Mouse (Mus musculus): Measurements from ENCODE around the gene Gstm5. TPM values are rescaled to one million over a fixed set of nuclear protein-coding genes. Genes with fewer than 3 reads are reported as not detected.

Gene Gstm5
- total and polyA plus RNA-seq, 3 experiments = 134 to 164 TPM; not detected in 1

- DNase-seq (ENCODE audit: low read depth, low spot score) = peak; percentile 69
- H3K36me3 ChIP-seq (ENCODE audit: control insufficient read depth in 1 of 2, insufficient read depth in 2 of 2, low read length in 2 of 2) = no peaks in the 10 kb centered on the region
- H3K79me2 ChIP-seq (ENCODE audit: control insufficient read depth, insufficient read depth, low read length, poor library complexity) = no peaks in the 10 kb centered on the region
- no peaks in the 10 kb centered on the region for H3K4me1 ChIP-seq (ENCODE audit: control insufficient read depth in 1 of 2, insufficient read depth in 2 of 2, low read length in 2 of 2)
- TF ChIP-seq USF1 (IDR thresholded peaks at IDR 0.05; ENCODE audit: low read depth, low read length) = no peak
- no peak for TF ChIP-seq UBTF (IDR thresholded peaks at IDR 0.05; ENCODE audit: borderline replicate concordance, insufficient read depth, low read depth, low read length)
- no peak for TF ChIP-seq CHD1 (IDR thresholded peaks at IDR 0.05; ENCODE audit: low read depth, low read length)
- TF ChIP-seq RCOR1 (IDR thresholded peaks at IDR 0.05; ENCODE audit: low read depth, low read length) = no peak
- TF ChIP-seq EP300 (IDR thresholded peaks at IDR 0.05; ENCODE audit: low read depth in 1 of 2, low read length in 2 of 2) = no peak
- no peak for TF ChIP-seq ZNF384 (IDR thresholded peaks at IDR 0.05; ENCODE audit: low read depth, low read length)
- TF ChIP-seq SMC3 (IDR thresholded peaks at IDR 0.05; ENCODE audit: low read depth, low read length) = peak; percentile 76
- TF ChIP-seq MEF2A (IDR thresholded peaks at IDR 0.05; ENCODE audit: extremely low read depth, insufficient replicate concordance, low read depth, low read length, poor library complexity, severe bottlenecking) = no peak
- no peak for TF ChIP-seq POLR2AphosphoS2 (IDR thresholded peaks at IDR 0.05; ENCODE audit: low read length)
- TF ChIP-seq JUND (IDR thresholded peaks at IDR 0.05; ENCODE audit: low read depth, low read length) = no peak
- TF ChIP-seq MAFK (IDR thresholded peaks at IDR 0.05; ENCODE audit: borderline replicate concordance, low read depth, low read length) = no peak
- no peak for TF ChIP-seq ZMIZ1 (IDR thresholded peaks at IDR 0.05; ENCODE audit: low read depth, low read length)
- peak; percentile 72 for TF ChIP-seq RAD21 (IDR thresholded peaks at IDR 0.05; ENCODE audit: low read depth, low read length)
- TF ChIP-seq MYB (IDR thresholded peaks at IDR 0.05; ENCODE audit: low read depth, low read length) = no peak
- TF ChIP-seq NRF1 (IDR thresholded peaks at IDR 0.05; ENCODE audit: insufficient read depth, low read depth, low read length, poor library complexity, severe bottlenecking) = no peak
- no peak for TF ChIP-seq ETS1 (IDR thresholded peaks at IDR 0.05; ENCODE audit: low read depth, low read length)
- no peak for TF ChIP-seq NELFE (IDR thresholded peaks at IDR 0.05; ENCODE audit: low read depth, low read length)
- no peak for TF ChIP-seq ZKSCAN1 (IDR thresholded peaks at IDR 0.05; ENCODE audit: low read depth, low read length)
- TF ChIP-seq POLR2AphosphoS5 (IDR thresholded peaks at IDR 0.05; ENCODE audit: borderline replicate concordance, low read depth, low read length) = no peak
- no peak for TF ChIP-seq MAZ (IDR thresholded peaks at IDR 0.05; ENCODE audit: low read depth, low read length)
- TF ChIP-seq ELF1 (IDR thresholded peaks at IDR 0.05; ENCODE audit: low read depth, low read length) = no peak
- TF ChIP-seq MAX (IDR thresholded peaks at IDR 0.05; ENCODE audit: low read length) = no peak
- TF ChIP-seq TBP (IDR thresholded peaks at IDR 0.05; ENCODE audit: low read depth, low read length) = no peak
- TF ChIP-seq E2F4 (IDR thresholded peaks at IDR 0.05; ENCODE audit: borderline replicate concordance, low read depth, low read length) = no peak
- TF ChIP-seq POLR2A (IDR thresholded peaks at IDR 0.05; ENCODE audit: control insufficient read depth in 1 of 2, insufficient read depth in 1 of 2, low read depth in 1 of 2, low read length in 2 of 2, poor library complexity in 1 of 2) = no peak
- TF ChIP-seq TAL1 (IDR thresholded peaks at IDR 0.05; ENCODE audit: low read length) = no peak
- TF ChIP-seq SIN3A (IDR thresholded peaks at IDR 0.05; ENCODE audit: low read length) = peak; percentile 35; the same call in 1 of the 2 replicates
- TF ChIP-seq CTCF (IDR thresholded peaks at IDR 0.05 in 2 of 3, conservative IDR thresholded peaks at IDR 0.05 in 1 of 3; ENCODE audit: control insufficient read depth in 1 of 3, insufficient read depth in 1 of 3, low read depth in 2 of 3, low read length in 3 of 3, poor library complexity in 1 of 3, severe bottlenecking in 1 of 3) = peak; percentile 87 to 97 (median 89)
- no peak for TF ChIP-seq USF2 (IDR thresholded peaks at IDR 0.05; ENCODE audit: borderline replicate concordance in 1 of 2, insufficient read depth in 1 of 2, low read depth in 1 of 2, low read length in 2 of 2)
- no peak for TF ChIP-seq CHD2 (IDR thresholded peaks at IDR 0.05; ENCODE audit: low read length)
- peak; percentile 71 for TF ChIP-seq ZC3H11A (IDR thresholded peaks at IDR 0.05; ENCODE audit: low read depth, low read length)
- no peak for TF ChIP-seq MYC (IDR thresholded peaks at IDR 0.05; ENCODE audit: low read depth, low read length)
- no peak for TF ChIP-seq KAT2A (conservative IDR thresholded peaks at IDR 0.05; ENCODE audit: low read depth, low read length)
- no peak for TF ChIP-seq GATA1 (IDR thresholded peaks at IDR 0.05; ENCODE audit: low read depth, low read length)
- no peak for TF ChIP-seq HCFC1 (IDR thresholded peaks at IDR 0.05; ENCODE audit: low read depth, low read length)
- TF ChIP-seq BHLHE40 (IDR thresholded peaks at IDR 0.05; ENCODE audit: borderline replicate concordance, low read depth, low read length) = no peak
- no peak for TF ChIP-seq TCF12 (IDR thresholded peaks at IDR 0.05; ENCODE audit: low read depth, low read length)
- TF ChIP-seq GABPA (IDR thresholded peaks at IDR 0.05; ENCODE audit: low read depth, low read length) = no peak
- no peak for TF ChIP-seq MXI1 (IDR thresholded peaks at IDR 0.05; ENCODE audit: low read depth, low read length)
- H3K9me3 ChIP-seq (replicated peaks; ENCODE audit: insufficient read depth, low read length) = no peaks in the 10 kb centered on the region
- H3K9ac ChIP-seq (ENCODE audit: control insufficient read depth, low read depth, low read length, poor library complexity, severe bottlenecking) = no peak overlapping the region
- H3K27me3 ChIP-seq (ENCODE audit: control insufficient read depth in 1 of 2, insufficient read depth in 2 of 2, low read length in 2 of 2) = peaks cover 0 to 1% of the 10 kb centered on the region in 2 experiments; a peak in 2 of 4 replicates
- H3K4me3 ChIP-seq (ENCODE audit: control insufficient read depth in 1 of 2, insufficient read depth in 1 of 2, low read depth in 2 of 2, low read length in 2 of 2) = no peak overlapping the region
- no peak overlapping the region for H3K27ac ChIP-seq (ENCODE audit: control insufficient read depth, low read depth, low read length)
Measured at GRCm38 (mm10) chr3:107939403-107939802, 43.8 kb downstream of the Gstm5 start.

All from MEL (cell line).